ENCODE assay signal across 7 mouse cellular contexts in genomic region chr12:99885282-99885901, GRCm38 (mm10). TPM values are rescaled to one million over a fixed set of nuclear protein-coding genes. Genes with fewer than 3 reads are reported as not detected.
A peak's percentile ranks its signal among the peaks of the same experiment; 100 is the strongest.
DNase-seq lines count a peak whose midpoint lies in the region; ATAC-seq and TF ChIP-seq lines count a peak whose summit lies in the region.

No protein-coding gene starts in this region.

- no peaks in the 10 kb centered on the region for H3K27me3 ChIP-seq in liver, embryonic 11.5 days (replicated peaks; ENCODE audit: control insufficient read depth, insufficient read depth, low read length)
- H3K27me3 ChIP-seq in stomach, embryonic 16.5 days (ENCODE audit: control insufficient read depth, insufficient read depth, low read length), result no peaks in the 10 kb centered on the region

- 48% methylated on average over 8 of the region's 8 CpGs for WGBS in lung, adult 2 months
- 50% methylated on average over 8 of the region's 8 CpGs for WGBS in liver, embryonic 11.5 days
- WGBS in stomach, embryonic 16.5 days, result 45% methylated on average over 8 of the region's 8 CpGs

- H3K9me3 ChIP-seq in liver, embryonic 11.5 days (ENCODE audit: control insufficient read depth, low read length), result no peaks in the 10 kb centered on the region
- no peaks in the 10 kb centered on the region for H3K9me3 ChIP-seq in stomach, embryonic 16.5 days (replicated peaks; ENCODE audit: control insufficient read depth, low read length)

- TF ChIP-seq CTCF in lung, adult 2 months (IDR thresholded peaks at IDR 0.05; ENCODE audit: insufficient read depth, low read length), result no peak
- no peak for TF ChIP-seq CTCF in embryonic fibroblast, embryonic 13.5 days (IDR thresholded peaks at IDR 0.05; ENCODE audit: borderline replicate concordance, insufficient read depth, low read length)

- peak overlapping the region; percentile 94 for H3K4me2 ChIP-seq in liver, embryonic 11.5 days
- H3K4me2 ChIP-seq in stomach, embryonic 16.5 days (ENCODE audit: low read depth, low read length), result peak overlapping the region; percentile 79

- H3K4me3 ChIP-seq in lung, adult 2 months (replicated peaks; ENCODE audit: extremely low read depth, low read depth, low read length), result no peak overlapping the region
- H3K4me3 ChIP-seq in embryonic fibroblast, embryonic 13.5 days (ENCODE audit: insufficient read depth, low read length), result peak overlapping the region; percentile 53
- peak overlapping the region; percentile 77 for H3K4me3 ChIP-seq in liver, embryonic 11.5 days (ENCODE audit: low read depth, low read length)
- H3K4me3 ChIP-seq in stomach, embryonic 16.5 days (replicated peaks; ENCODE audit: low read length), result peak overlapping the region; percentile 84

- peak overlapping the region; percentile 94 for H3K9ac ChIP-seq in liver, embryonic 11.5 days (ENCODE audit: low read depth, low read length)
- peak overlapping the region; percentile 90 for H3K9ac ChIP-seq in stomach, embryonic 16.5 days (ENCODE audit: low read length)

- H3K27ac ChIP-seq in embryonic fibroblast, embryonic 13.5 days (ENCODE audit: insufficient read depth, low read length), result peak overlapping the region; percentile 47; the same call in 1 of the 2 replicates
- H3K27ac ChIP-seq in liver, embryonic 11.5 days (ENCODE audit: low read depth, low read length), result no peak overlapping the region
- H3K27ac ChIP-seq in stomach, embryonic 16.5 days (ENCODE audit: low read length), result 0 out of 2 replicates have a peak overlapping the region, but pooled peaks have one; percentile 72

- no peak for ATAC-seq in liver, embryonic 11.5 days (replicated peaks; ENCODE audit: low FRiP score)
- ATAC-seq in stomach, embryonic 16.5 days (ENCODE audit: insufficient read depth, low FRiP score), result no peak
- no peak for ATAC-seq in megakaryocyte progenitor cell, adult 5-6 weeks (replicated peaks; ENCODE audit: poor library complexity)

- 0 out of 2 replicates have a peak, but pooled peaks cover 5% of the 10 kb centered on the region for H3K4me1 ChIP-seq in lung, adult 2 months (ENCODE audit: control insufficient read depth, insufficient read depth, low read length)
- H3K4me1 ChIP-seq in embryonic fibroblast, embryonic 13.5 days (ENCODE audit: control insufficient read depth, insufficient read depth, low read length), result peaks cover 3% of the 10 kb centered on the region; the same call in 1 of the 2 replicates
- peaks cover 15% of the 10 kb centered on the region for H3K4me1 ChIP-seq in liver, embryonic 11.5 days (replicated peaks; ENCODE audit: control insufficient read depth, insufficient read depth, low read length)
- peaks cover 12% of the 10 kb centered on the region; the same call in 1 of the 2 replicates for H3K4me1 ChIP-seq in stomach, embryonic 16.5 days (ENCODE audit: control insufficient read depth, insufficient read depth, low read length)

- H3K36me3 ChIP-seq in liver, embryonic 11.5 days (ENCODE audit: control insufficient read depth, insufficient read depth, low read length), result no peaks in the 10 kb centered on the region
- no peaks in the 10 kb centered on the region for H3K36me3 ChIP-seq in stomach, embryonic 16.5 days (ENCODE audit: control insufficient read depth, insufficient read depth, low read length)

- DNase-seq in lung, postnatal 36 days, result peak; percentile 3
- no peak for DNase-seq in lung, adult 2 months
- DNase-seq in liver, embryonic 11.5 days (ENCODE audit: low spot score), result no peak
- DNase-seq in layer of hippocampus, adult 9-11 months, result no peak

- no peak for TF ChIP-seq POLR2A in lung, adult 2 months (IDR thresholded peaks at IDR 0.05; ENCODE audit: borderline replicate concordance, extremely low read depth, low read depth, low read length)
- no peak for TF ChIP-seq POLR2A in embryonic fibroblast, embryonic 13.5 days (IDR thresholded peaks at IDR 0.05; ENCODE audit: low read depth, low read length)

RNA-seq across cellular contexts. Expression of gene Tdp1, which starts 1.1 kb away (rescaled TPM):
- polyA plus RNA-seq in lung, adult 2 months (2012; rRNA removed), result 10.2 and 12.9 TPM in 2 replicates
- polyA plus RNA-seq in embryonic fibroblast, embryonic 13.5 days (2011; ENCODE audit: insufficient read length, low read depth, missing spikeins), result 23.6 and 24.8 TPM in 2 replicates
- 64.8 and 72.6 TPM in 2 replicates for polyA plus RNA-seq in liver, embryonic 11.5 days (2014; fragmentation: Nextera tagmentation; extraction: Ambion mirVana)
- 40.4 and 45.4 TPM in 2 replicates for polyA plus RNA-seq in stomach, embryonic 16.5 days (2015; fragmentation: Nextera tagmentation; extraction: Ambion mirVana)
- 33.1 and 37.8 TPM in 2 replicates for total RNA-seq in megakaryocyte progenitor cell, adult 5-6 weeks (2015)
- 13.1 and 21.4 TPM in 2 replicates for total RNA-seq in megakaryocyte progenitor cell, adult 5-6 weeks (2017)

RNA-seq across cellular contexts. Expression of gene Efcab11, which starts 1.2 kb away (rescaled TPM):
- polyA plus RNA-seq in lung, adult 2 months (2012; rRNA removed), result 0.34 and 0.48 TPM in 2 replicates
- polyA plus RNA-seq in embryonic fibroblast, embryonic 13.5 days (2011; ENCODE audit: insufficient read length, low read depth, missing spikeins), result 5.5 and 5.8 TPM in 2 replicates
- 8.8 and 8.9 TPM in 2 replicates for polyA plus RNA-seq in liver, embryonic 11.5 days (2014; fragmentation: Nextera tagmentation; extraction: Ambion mirVana)
- polyA plus RNA-seq in stomach, embryonic 16.5 days (2015; fragmentation: Nextera tagmentation; extraction: Ambion mirVana), result 9.5 and 9.9 TPM in 2 replicates
- 5.1 and 5.4 TPM in 2 replicates for total RNA-seq in megakaryocyte progenitor cell, adult 5-6 weeks (2015)
- total RNA-seq in megakaryocyte progenitor cell, adult 5-6 weeks (2017), result 7.5 and 10.2 TPM in 2 replicates
